In the genomic region with DNA sequence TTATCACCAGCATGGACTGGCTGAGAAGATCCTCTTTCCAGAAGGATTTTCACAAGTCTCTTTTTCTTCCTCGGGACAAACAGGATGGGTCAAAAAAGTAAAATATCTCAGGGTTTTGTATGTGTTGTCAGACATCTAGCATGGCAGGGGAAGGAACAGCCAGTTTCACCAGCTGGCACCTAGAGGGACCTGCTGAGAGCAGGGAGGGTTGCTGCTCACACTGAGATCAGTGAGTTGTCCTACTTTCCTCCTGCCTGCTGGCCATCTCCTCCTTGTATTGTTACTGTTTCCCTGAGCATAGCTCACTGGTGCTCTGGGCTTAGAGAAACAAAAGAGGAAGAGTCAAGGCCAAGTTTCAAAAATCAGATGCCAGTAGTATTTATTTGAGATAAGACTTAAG, we compare ENCODE assay signal across 23 mouse cellular contexts.
DNase-seq lines count a peak whose midpoint lies in the region; ATAC-seq and TF ChIP-seq lines count a peak whose summit lies in the region.
"Had no signal": no experiment of that assay in that cellular context is flagged by ENCODE, and none has a peak within 500 bp of the region (broad histone marks: within the 10 kb centered on the region; RNA-seq: fewer than 3 reads in every experiment).

No protein-coding gene starts in this region.

- TF ChIP-seq POLR2A in cerebellum, adult 2 months (IDR thresholded peaks at IDR 0.05; ENCODE audit: borderline replicate concordance, insufficient read depth, low read length) = no peak
- no peak for TF ChIP-seq POLR2A in lung, adult 2 months (IDR thresholded peaks at IDR 0.05; ENCODE audit: borderline replicate concordance, extremely low read depth, low read depth, low read length)

- H3K27me3 ChIP-seq in cerebellum, adult 2 months (ENCODE audit: control insufficient read depth, insufficient read depth, low read length) = no peaks in the 10 kb centered on the region
- H3K27me3 ChIP-seq in heart, embryonic 11.5 days (ENCODE audit: control insufficient read depth, insufficient read depth, low read length) = no peaks in the 10 kb centered on the region
- H3K27me3 ChIP-seq: embryonic facial prominence, embryonic 13.5 days; forebrain, embryonic 12.5 days; intestine, embryonic 15.5 days had no signal

- no peaks in the 10 kb centered on the region for H3K36me3 ChIP-seq in heart, embryonic 11.5 days (ENCODE audit: control insufficient read depth, insufficient read depth, low read length)
- H3K36me3 ChIP-seq: embryonic facial prominence, embryonic 13.5 days; forebrain, embryonic 12.5 days; G1E; hindbrain, embryonic 10.5 days; intestine, embryonic 15.5 days had no signal

- 3% methylated on average over 1 of the region's 1 CpGs for WGBS in cerebellum, adult 2 months
- WGBS in lung, adult 2 months = 64% methylated on average over 1 of the region's 1 CpGs
- whole genome bisulfite sequencing in heart, embryonic 11.5 days (ENCODE audit: insufficient replicate concordance) = 68% methylated on average over 1 of the region's 1 CpGs

- no peak overlapping the region for H3K4me3 ChIP-seq in cerebellum, adult 2 months (replicated peaks; ENCODE audit: insufficient read depth, low read depth, low read length)
- no peak overlapping the region for H3K4me3 ChIP-seq in lung, adult 2 months (replicated peaks; ENCODE audit: extremely low read depth, low read depth, low read length)
- H3K4me3 ChIP-seq in heart, embryonic 11.5 days (ENCODE audit: low read depth, low read length) = no peak overlapping the region
- H3K4me3 ChIP-seq: embryonic facial prominence, embryonic 13.5 days; forebrain, embryonic 12.5 days; gastrocnemius, adult 2 months; hindbrain, embryonic 10.5 days; intestine, embryonic 15.5 days had no signal

- no peak; the same call in 1 of the 2 replicates for TF ChIP-seq CTCF in cerebellum, adult 2 months (IDR thresholded peaks at IDR 0.05; ENCODE audit: borderline replicate concordance, insufficient read depth, low read depth, low read length)
- no peak for TF ChIP-seq CTCF in lung, adult 2 months (IDR thresholded peaks at IDR 0.05; ENCODE audit: insufficient read depth, low read length)

- no peak for DNase-seq in cerebellum, postnatal 4 days (ENCODE audit: low spot score in 2 of 2)
- peak; percentile 84 to 95 for DNase-seq in cerebellum, adult 2 months
- peak; percentile 63 to 73 for DNase-seq in cerebellum, postnatal 10 days
- DNase-seq in retina, embryonic 14.5 days (ENCODE audit: low spot score) = peak; percentile 32
- DNase-seq in lung, adult 2 months = no peak
- no peak for DNase-seq in thymus, postnatal 36 days
- DNase-seq: adrenal gland, postnatal 10 days; B cell, adult 2 months; gastrocnemius, adult 2 months; gastrocnemius, postnatal 36 days; heart, adult 11 months; heart, postnatal 10 days; kidney, adult 18-20 months had no signal

- H3K9ac ChIP-seq in heart, embryonic 11.5 days (ENCODE audit: low read depth, low read length) = no peak overlapping the region
- H3K9ac ChIP-seq: embryonic facial prominence, embryonic 13.5 days; forebrain, embryonic 12.5 days; hindbrain, embryonic 14.5 days; intestine, embryonic 15.5 days had no signal

- peak; percentile 98 for ATAC-seq in cerebellum, adult (ENCODE audit: insufficient number of reproducible peaks, low FRiP score, low TSS enrichment)
- ATAC-seq in heart, embryonic 11.5 days (replicated peaks; ENCODE audit: insufficient number of reproducible peaks, low FRiP score, low TSS enrichment) = no peak
- ATAC-seq: CD4-positive, CD25-positive, alpha-beta regulatory T cell, adult 4 months; forebrain, embryonic 16.5 days; intestine, embryonic 15.5 days had no signal

- no peaks in the 10 kb centered on the region for H3K9me3 ChIP-seq in heart, embryonic 11.5 days (replicated peaks; ENCODE audit: control insufficient read depth, low read length)
- H3K9me3 ChIP-seq: embryonic facial prominence, embryonic 13.5 days; forebrain, embryonic 12.5 days; hindbrain, embryonic 10.5 days; intestine, embryonic 15.5 days had no signal

- H3K4me2 ChIP-seq in heart, embryonic 11.5 days = no peak overlapping the region
- H3K4me2 ChIP-seq: embryonic facial prominence, embryonic 13.5 days; forebrain, embryonic 12.5 days; hindbrain, embryonic 14.5 days; intestine, embryonic 15.5 days had no signal

- peak overlapping the region; percentile 95 for H3K27ac ChIP-seq in cerebellum, adult 2 months (ENCODE audit: insufficient read depth, low read length)
- H3K27ac ChIP-seq in heart, embryonic 11.5 days (ENCODE audit: low read depth, low read length) = no peak overlapping the region
- H3K27ac ChIP-seq: embryonic facial prominence, embryonic 13.5 days; forebrain, embryonic 12.5 days; gastrocnemius, adult 2 months; hindbrain, embryonic 10.5 days; hindbrain, embryonic 14.5 days; intestine, embryonic 15.5 days had no signal

- H3K4me1 ChIP-seq in cerebellum, adult 2 months (ENCODE audit: control insufficient read depth, insufficient read depth, low read length) = peaks cover 28% of the 10 kb centered on the region
- no peaks in the 10 kb centered on the region for H3K4me1 ChIP-seq in lung, adult 2 months (ENCODE audit: control insufficient read depth, insufficient read depth, low read length)
- H3K4me1 ChIP-seq in heart, embryonic 11.5 days (ENCODE audit: control insufficient read depth, insufficient read depth, low read length) = peaks cover 4% of the 10 kb centered on the region; the same call in 1 of the 2 replicates
- H3K4me1 ChIP-seq: embryonic facial prominence, embryonic 13.5 days; forebrain, embryonic 12.5 days; hindbrain, embryonic 10.5 days; intestine, embryonic 15.5 days had no signal

Comparison
In these comparisons a context has a peak if more than half of its experiments do, and no peak if none do; other contexts are left out.
1. DNase-seq: peak in cerebellum, adult 2 months (2 of 2), cerebellum, postnatal 10 days (2 of 2) and retina, embryonic 14.5 days (single experiment); none in cerebellum, postnatal 4 days (0 of 2), lung, adult 2 months (single experiment) and thymus, postnatal 36 days (0 of 2).